Mouse (Mus musculus) gastrocnemius, postnatal 36 days (tissue): ENCODE results near the gene Tmem230. TPM values are rescaled to one million over a fixed set of nuclear protein-coding genes. Genes with fewer than 3 reads are reported as not detected.

Source experiments
- total RNA-seq, 2 experiments: library from RNA; stranded (reverse); gene quantifications; 2 replicates each; pipeline ENCODE4 v1.2.3; 2021

Gene Tmem230
- total RNA-seq, 2 experiments from 2014 or later, result 18.1 to 22.8 TPM

Other genes with a start within 250 kb of the Tmem230 start
- 1 to 10 TPM; 5.0 to 5.2 TPM for gene Rassf2, start 217.5 kb downstream of the Tmem230 start, total RNA-seq
- gene Slc23a2, start 102.7 kb downstream of the Tmem230 start, total RNA-seq, result 1 to 10 TPM; 7.4 to 9.1 TPM
- 10 to 100 TPM; 19.7 to 20.7 TPM for gene Pcna, start 5.5 kb upstream of the Tmem230 start, total RNA-seq
- 10 to 100 TPM; 14.4 to 15.0 TPM for gene Cds2, start 15.3 kb upstream of the Tmem230 start, total RNA-seq
- gene Prokr2, start 137.6 kb upstream of the Tmem230 start, total RNA-seq, result under 1 TPM in 1 of 2 experiments, not detected in 1; 0.05 TPM